Mouse (Mus musculus) frontal cortex, adult 2 months (tissue): ENCODE measurements around the gene Lime1. TPM values are rescaled to one million over a fixed set of nuclear protein-coding genes. Genes with fewer than 3 reads are reported as not detected.

Source experiments
- DNase-seq, 2 experiments: peaks; one replicate each; pipeline ENCODE4 v3.0.0; 2022; ENCODE audit warnings: low spot score in 1 of 2; ENCODE audit errors: extremely low spot score in 1 of 2
- polyA plus RNA-seq: library from polyadenylated mRNA; depleted of rRNA; stranded (reverse); fragments of >200 nt; gene quantifications from 2 replicates; pipeline ENCODE4 v1.2.3, GENCODE M21; 2012; rRNA removed

The Lime1 gene
- polyA plus RNA-seq, 1 experiment, result 71.8 TPM

DNA sequence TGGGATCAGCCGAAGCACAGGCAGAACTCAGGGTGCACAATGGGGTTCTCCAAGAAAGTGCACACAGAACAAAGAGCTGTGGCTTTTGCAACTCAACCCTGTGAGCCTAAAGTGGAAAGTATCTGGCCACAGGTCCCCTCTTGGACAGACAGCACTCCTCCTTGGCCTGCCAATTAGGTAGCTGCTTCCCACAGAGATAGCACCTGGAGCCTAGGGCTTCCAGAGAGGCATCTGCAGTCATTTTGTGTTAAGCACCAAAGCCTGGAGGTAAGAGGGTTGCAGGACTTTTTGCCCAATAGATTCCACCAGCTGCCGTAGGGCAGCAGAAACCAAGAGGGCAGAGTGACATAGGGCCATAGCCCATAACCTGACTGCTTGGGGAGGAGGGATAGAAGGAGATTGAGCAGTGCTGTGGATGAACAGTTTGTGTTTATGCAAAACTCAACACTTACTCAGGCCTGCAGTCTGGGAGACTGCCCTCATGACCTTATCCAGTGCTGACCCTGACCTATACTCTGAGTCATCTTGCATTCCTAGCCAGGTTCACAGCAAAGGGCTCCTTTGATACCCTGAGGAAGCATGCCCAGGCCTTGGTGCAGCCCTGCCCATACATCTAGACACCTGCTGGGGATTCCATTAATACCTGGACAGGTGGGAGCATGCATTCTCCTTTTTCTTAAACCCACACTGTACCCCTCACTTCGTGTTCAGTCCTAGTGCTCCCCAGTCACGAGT lies 10.4 kb downstream of the Lime1 start:
- no peak for DNase-seq

DNA sequence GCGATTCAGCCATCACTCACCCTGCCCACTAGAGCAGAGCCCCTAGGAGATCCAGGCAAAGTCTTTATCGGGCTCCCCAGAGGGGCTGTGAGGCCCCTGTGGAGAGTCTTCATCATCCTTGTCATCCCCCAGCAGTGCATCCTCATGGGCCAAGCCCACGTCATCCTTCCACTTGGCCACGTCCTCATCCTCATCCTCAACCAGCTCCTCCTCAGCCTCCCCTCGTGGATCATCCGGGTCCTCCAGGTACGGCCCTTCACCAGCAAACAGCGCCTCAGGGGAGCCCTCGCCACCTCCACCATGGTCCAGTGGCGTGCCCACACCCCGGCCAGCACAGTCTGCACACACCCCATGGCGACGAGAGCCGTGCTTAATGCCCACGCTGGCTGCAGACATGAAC lies 11.1 kb downstream of the Lime1 start:
- DNase-seq, result no peak

DNA sequence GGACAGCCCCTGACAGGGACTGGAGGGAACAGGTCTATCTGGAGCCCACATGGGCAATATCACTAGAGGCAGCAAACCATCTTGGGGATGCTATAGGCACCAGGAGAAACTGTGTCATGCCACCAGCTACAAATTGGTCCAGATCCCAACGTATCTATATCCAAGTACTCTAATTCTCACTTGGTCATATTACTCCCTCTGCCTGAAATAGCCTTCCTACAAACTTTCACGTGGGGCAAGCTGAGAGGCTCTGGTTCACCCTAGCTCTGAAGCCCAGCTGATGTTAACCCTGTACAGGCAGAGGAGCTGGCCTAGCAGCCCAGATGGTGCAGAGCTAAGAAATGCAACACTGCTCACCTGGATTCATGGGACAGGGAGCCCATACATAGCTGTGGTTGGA lies 11.7 kb downstream of the Lime1 start:
- no peak for DNase-seq

DNA sequence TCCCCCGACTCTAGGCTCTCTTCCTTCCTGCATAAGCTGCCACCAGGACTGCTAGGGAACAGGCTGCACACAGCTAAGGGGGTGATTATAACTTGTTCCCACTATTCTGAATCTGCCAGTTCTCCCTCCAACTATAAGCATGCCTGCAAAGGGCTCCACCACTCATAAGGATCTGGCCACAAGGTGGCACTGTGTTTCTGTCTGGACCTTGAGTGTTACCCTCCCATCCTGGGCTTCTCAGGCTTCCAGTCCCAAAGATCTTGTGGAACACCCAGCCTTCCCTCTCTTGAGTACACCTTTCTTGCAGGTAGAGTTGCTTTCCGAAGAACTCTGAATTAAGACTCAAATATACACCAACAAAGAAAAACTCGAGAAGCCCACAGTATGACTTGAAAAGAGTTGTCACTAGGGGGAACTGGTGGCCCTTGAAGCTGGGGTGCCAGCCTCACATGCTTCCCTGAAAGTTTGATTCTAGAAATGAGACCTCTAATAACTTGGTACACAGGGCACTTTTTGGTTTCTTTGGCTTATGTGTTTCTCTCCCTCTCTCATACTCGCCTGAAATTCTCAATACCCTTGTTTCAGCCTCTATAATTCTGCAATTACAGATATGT lies 12.8 kb downstream of the Lime1 start:
- DNase-seq, result peak; percentile 67 to 95

DNA sequence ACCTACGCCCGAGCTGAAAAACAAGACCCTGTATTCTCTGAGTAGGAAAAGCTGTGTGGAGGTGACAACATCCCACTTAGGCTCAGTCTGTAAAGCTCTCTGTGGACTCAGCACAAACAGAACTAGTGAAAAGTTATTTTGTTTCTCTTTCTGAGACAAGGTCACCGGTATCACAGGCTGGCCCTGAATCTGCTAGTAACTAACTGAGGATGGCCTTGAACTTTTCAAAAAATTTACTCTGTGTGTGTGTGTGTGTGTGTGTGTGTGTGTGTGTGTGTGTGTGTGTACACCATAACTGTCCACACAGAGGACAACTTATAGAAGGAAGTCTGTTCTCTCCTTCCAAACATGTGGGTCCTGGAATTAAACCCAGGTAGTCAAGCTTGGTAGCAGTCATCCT lies 14.2 kb downstream of the Lime1 start:
- no peak for DNase-seq

DNA sequence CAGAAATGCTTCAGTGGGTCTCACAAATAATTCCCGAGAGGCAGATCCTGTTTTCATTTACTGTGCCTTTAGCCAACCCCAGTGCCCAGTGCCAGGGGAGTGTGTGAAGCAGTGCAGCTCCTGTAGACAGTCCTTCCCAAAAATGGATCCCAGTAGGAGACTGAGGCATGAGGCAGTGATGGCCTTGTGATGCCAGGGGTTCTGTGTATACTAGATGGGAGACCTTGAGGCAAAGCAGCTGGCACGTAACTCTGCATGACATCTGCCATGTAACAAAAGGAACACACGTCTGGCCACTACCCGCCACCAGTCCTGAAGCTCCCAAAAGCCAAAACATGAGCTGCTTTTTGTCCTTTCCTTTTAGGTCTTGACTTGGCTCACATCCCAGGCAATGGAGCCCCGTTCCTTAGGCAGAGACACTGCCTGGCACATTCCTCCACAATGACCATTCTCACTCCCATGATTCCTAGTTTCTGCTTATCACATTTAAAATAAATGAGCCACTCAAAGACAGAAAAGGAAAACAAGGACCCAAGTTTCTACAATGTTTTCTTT lies 17.4 kb downstream of the Lime1 start:
- no peak for DNase-seq

DNA sequence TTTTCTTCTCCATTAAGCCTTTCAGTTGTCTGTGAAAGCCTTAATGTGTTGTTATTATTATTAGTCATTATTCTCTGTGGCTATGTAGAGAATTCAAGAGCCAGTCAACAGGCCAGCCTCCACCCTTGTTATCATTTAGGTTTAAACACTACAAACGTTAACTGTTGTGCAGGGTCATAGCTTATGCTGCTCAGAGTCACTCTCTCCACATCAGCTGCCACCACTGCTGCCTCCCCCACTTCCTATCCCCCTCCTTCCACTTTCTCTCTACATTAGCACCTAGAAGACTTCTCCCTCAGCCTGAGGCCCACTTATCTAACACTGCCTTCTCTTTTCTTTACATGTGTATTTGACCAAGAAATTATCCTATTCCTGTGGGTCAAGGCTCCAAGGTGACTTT lies 21.6 kb downstream of the Lime1 start:
- no peak for DNase-seq

DNA sequence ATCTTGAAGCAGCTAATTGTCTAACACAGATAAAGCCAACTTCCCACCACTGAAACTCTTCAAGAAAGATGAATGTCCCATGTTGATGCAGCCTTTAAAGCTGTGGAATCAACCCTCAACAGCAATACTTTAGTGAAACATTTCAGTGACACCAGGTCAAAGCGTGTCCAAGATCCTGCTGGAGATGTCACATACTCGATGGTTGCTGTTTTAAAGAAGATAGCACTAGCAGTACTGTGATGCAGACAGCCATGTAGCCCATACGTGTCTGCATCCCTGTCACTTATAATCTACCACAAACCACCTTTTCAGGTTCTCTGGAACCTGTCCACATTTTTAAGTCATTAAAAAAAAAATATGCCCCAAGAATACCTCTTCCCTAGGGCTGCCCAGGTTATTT lies 23.8 kb downstream of the Lime1 start:
- DNase-seq, result no peak

DNA sequence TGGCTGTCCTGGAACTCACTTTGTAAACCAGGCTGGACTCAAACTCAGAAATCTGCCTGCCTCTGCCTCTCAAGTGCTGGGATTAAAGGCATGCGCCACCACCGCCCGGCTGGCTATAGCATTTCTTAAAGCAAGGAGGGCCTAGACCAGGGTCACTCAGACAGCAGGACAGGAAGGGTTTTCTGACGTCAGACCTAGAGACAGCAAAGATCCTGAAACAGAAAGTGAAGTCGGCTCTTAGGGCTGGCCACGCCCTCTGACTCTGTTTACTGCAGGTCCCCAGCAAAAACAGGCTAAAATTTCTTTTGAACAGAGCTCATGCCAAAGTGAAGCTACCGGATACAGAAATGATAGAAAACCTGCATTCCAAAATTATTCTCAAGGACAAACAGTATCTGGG lies 29.8 kb downstream of the Lime1 start:
- no peak for DNase-seq

DNA sequence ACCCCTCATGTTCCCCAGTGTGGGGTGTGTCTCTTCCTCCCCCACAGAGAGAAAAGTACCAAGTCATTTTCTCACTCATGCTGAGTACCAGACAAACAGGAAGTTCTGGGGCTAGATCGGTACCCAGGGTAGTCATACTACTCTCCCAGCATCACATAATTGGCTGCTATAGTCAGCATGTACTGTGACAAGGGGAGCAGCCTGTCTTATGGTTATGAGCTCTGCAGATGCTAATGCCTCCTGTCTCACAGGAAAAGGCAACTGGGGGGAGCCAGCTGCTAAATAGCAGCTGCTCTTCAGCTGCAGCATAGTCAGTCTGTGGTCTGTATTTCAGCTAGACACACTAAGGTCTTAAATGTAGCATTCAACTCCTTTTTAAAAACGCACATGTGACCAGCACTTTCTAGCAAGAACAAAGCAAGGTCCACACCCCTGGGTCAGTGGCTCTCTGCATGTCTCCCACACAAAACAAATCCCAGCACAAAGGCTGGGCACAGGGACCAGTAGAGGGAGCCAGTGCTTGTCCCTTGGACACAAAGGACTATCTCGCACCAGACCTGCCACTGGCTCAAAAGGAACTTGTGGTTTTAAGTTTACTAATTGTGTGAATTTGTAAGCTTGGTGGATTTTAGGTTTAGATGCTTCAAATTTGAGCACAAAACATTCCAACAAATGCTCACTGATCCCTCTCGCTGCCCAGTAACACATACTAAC lies 31.0 kb downstream of the Lime1 start:
- peak in 1 of 2 experiments; percentile 77 for DNase-seq

DNA sequence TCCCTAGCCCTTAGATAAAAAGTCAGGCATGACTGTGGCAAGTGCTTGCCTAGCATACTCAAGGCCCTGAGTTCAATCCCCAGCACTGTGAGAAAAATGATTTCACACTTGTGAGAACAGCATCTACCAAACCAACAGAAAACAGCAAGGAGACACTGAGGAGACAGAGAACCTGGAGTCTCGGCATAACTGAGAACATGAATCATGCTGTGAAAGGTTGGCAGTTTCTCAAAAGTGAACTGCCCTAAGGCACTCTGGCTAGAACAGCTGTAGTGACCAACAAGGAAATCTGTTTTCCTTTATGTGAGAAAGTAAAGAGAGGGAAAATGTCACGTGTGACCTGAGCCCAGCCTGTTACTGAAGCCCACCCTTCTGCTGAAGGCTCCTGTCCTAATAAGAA lies 33.3 kb downstream of the Lime1 start:
- no peak for DNase-seq

DNA sequence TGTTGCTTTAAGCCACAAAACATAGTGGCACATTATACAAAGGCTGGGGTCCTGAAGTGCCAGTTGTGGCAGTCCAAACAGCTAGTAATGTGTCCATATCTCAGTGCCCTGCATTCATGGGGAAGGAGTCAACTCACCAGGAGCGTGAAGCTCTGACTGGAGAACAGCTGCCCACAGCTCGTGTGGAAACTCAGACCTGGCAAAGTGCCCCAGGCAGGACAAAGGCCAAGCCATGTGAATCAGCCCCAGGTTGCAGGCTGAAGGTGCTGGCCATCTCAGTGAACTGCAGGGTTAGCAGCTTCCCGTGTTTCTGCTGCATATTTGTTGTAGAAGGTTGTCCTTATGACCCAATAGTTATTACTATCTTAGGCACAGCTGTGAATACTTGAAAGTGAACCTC lies 36.1 kb downstream of the Lime1 start:
- no peak for DNase-seq

DNA sequence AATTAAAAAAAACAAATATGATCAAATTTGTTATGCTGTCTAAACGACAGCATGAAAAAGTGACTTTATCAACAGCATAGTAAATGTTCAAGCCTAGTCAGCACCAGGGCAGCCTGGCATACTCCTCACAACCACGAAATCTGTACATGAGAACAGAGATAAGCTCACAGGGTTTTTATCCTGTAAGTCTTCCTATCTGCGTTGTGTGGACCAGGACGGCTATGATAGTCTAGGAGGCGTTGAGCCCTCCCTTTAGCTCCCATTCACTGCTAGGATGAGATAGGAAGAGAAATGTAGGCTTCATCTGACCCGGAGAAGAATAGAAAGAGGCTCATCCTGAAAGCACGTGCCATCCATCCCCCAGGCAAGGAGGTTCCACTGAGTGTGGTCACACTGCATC lies 39.5 kb downstream of the Lime1 start:
- no peak for DNase-seq

DNA sequence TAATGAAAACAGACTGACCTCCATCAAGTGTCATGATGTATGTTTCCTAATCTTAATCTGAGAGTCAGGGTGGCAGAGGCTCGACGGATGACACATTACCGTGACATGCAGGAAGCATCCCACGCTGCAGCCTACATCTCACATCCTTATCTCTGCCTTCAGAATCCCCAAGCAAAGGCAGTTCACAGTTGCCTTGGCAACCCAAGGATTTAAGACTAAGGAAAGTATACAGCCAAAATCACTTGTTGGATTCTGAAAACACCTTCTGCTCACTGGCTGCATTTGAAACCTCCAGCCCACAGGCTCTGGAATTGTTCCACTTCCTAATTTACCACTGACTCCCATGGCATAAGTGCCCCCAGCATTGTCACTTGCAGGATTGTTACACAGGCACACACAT lies 40.5 kb downstream of the Lime1 start:
- peak; percentile 78 to 83 for DNase-seq

DNA sequence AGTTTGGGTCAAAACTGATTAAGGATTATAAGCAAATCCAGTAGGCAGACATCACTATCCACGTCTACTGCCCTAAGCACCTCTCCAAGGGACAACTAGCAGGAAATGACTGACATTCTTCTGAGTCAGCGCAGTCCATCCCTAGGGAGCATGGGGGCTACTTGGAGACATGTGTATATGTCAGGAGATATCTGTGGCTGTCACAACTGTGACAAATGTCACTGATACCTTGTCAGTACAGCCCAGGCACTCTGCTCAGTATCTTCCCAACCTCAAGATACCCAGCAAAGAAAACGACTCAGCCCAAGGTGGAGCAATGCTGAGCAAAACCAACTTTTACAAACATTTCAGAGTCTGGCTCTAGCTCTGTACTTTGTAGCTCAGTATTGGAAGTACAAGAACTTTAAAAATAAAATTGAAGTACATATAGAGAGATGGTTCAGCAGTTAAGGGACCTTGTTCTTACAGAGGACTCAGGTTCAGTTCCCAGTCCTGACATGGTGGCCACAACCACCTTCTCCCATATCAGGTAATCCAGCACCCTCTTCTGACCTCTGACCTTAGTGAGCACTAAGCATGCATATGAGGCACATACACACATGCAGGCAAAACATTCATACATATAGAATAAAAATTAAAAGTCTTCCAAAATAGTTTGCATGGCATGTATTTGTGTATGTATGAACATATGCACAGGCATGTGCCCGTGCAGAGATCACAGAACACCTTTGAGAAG lies 41.2 kb downstream of the Lime1 start:
- no peak for DNase-seq

DNA sequence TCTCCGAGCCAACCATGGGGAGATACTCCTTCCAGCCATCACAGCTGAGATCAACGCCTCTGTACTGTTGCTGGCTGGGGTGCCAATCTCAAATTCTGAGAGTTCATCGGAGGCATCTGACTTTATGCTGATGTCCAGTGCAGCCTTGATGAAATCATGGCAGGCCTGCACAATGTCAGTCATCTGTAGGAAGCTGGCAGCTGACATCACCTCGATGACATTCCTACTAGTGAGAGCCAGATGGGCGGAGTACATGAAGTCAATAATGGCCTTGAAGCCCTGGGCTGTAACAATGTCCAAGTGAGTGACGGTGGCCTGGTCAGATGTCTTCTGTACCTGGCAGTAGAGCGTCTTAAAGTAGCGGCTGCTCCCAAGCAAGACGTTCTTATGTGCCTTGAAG lies 44.0 kb downstream of the Lime1 start:
- DNase-seq, result no peak

Other genes starting within 250 kb of the Lime1 start
- 167 and 170 TPM in 2 replicates for gene Kcnq2, start 244.8 kb upstream of the Lime1 start, polyA plus RNA-seq
- gene Eef1a2, start 223.1 kb upstream of the Lime1 start, polyA plus RNA-seq, result 939 and 990 TPM in 2 replicates
- gene Ppdpf, start 192.8 kb upstream of the Lime1 start, polyA plus RNA-seq, result 117 and 142 TPM in 2 replicates
- 0.04 and 0.08 TPM in 2 replicates for gene Ptk6, start 177.3 kb upstream of the Lime1 start, polyA plus RNA-seq
- 0.44 and 0.50 TPM in 2 replicates for gene Srms, start 166.9 kb upstream of the Lime1 start, polyA plus RNA-seq
- gene Fndc11, start 160.1 kb upstream of the Lime1 start, polyA plus RNA-seq, result 0.13 and 0.14 TPM in 2 replicates
- 3.0 TPM in 2 replicates for gene Helz2, start 138.1 kb upstream of the Lime1 start, polyA plus RNA-seq
- 20.8 and 21.7 TPM in 2 replicates for gene Gmeb2, start 92.0 kb upstream of the Lime1 start, polyA plus RNA-seq
- gene Stmn3, start 65.6 kb upstream of the Lime1 start, polyA plus RNA-seq, result 725 and 731 TPM in 2 replicates
- 71.9 and 77.1 TPM in 2 replicates for gene Rtel1, start 60.3 kb upstream of the Lime1 start, polyA plus RNA-seq
- 87.9 and 93.7 TPM in 2 replicates for gene Zgpat, start 15.2 kb upstream of the Lime1 start, polyA plus RNA-seq
- 75.8 and 76.8 TPM in 2 replicates for gene Arfrp1, start 14.7 kb upstream of the Lime1 start, polyA plus RNA-seq
- gene Zbtb46, start 79.3 kb downstream of the Lime1 start, polyA plus RNA-seq, result 6.6 and 6.9 TPM in 2 replicates
- not detected in 2 replicates for gene Abhd16b, start 113.1 kb downstream of the Lime1 start, polyA plus RNA-seq
- gene Tpd52l2, start 117.1 kb downstream of the Lime1 start, polyA plus RNA-seq, result 115 and 118 TPM in 2 replicates
- 139 and 171 TPM in 2 replicates for gene Dnajc5, start 140.4 kb downstream of the Lime1 start, polyA plus RNA-seq
- gene Uckl1, start 204.8 kb downstream of the Lime1 start, polyA plus RNA-seq, result 125 and 149 TPM in 2 replicates
- gene Prpf6, start 211.8 kb downstream of the Lime1 start, polyA plus RNA-seq, result 35.7 and 38.0 TPM in 2 replicates
- 76.7 and 101 TPM in 2 replicates for gene Zfp512b, start 212.7 kb downstream of the Lime1 start, polyA plus RNA-seq
- 30.1 and 30.6 TPM in 2 replicates for gene Samd10, start 219.1 kb downstream of the Lime1 start, polyA plus RNA-seq